Mouse (Mus musculus): ENCODE measurements around the gene Pnisr.

Pnisr gene

GRCm38 (mm10) chr4:21847481-21848286 lies at the start of gene Pnisr:
Pnisr (plus strand) TSS chr4:21847583.
- DNase-seq: peak; percentile 96

GRCm38 (mm10) chr4:21801013-21801412 lies 46.4 kb upstream of the Pnisr start:
- no peak for DNase-seq

- DNase-seq: no peak
Measured at GRCm38 (mm10) chr4:21801620-21802019, 45.8 kb upstream of the Pnisr start.

- no peak for DNase-seq
Measured at GRCm38 (mm10) chr4:21807204-21807603, 40.2 kb upstream of the Pnisr start.

GRCm38 (mm10) chr4:21810608-21811007 lies 36.8 kb upstream of the Pnisr start:
- DNase-seq: no peak

GRCm38 (mm10) chr4:21812635-21813034 lies 34.7 kb upstream of the Pnisr start:
- DNase-seq: no peak

- DNase-seq: peak; percentile 48
Measured at GRCm38 (mm10) chr4:21814029-21814428, 33.4 kb upstream of the Pnisr start.

- DNase-seq: no peak
Measured at GRCm38 (mm10) chr4:21826616-21827015, 20.8 kb upstream of the Pnisr start.

GRCm38 (mm10) chr4:21832844-21833243 lies 14.5 kb upstream of the Pnisr start:
- no peak for DNase-seq

GRCm38 (mm10) chr4:21848287-21848630 lies 876 bp downstream of the Pnisr start:
- peak; percentile 95 for DNase-seq

GRCm38 (mm10) chr4:21857481-21857880 lies 10.1 kb downstream of the Pnisr start:
- no peak for DNase-seq

- DNase-seq: no peak
Measured at GRCm38 (mm10) chr4:21865226-21865625, 17.8 kb downstream of the Pnisr start.

GRCm38 (mm10) chr4:21878776-21879175 lies 31.4 kb downstream of the Pnisr start:
- no peak for DNase-seq

- peak; percentile 85 for DNase-seq
Measured at GRCm38 (mm10) chr4:21879565-21880220, 32.3 kb downstream of the Pnisr start, which contains the start of gene Coq3. Coq3 (plus strand) TSS chr4:21879673.

GRCm38 (mm10) chr4:21882806-21883205 lies 35.4 kb downstream of the Pnisr start:
- DNase-seq: no peak

- DNase-seq: no peak
Measured at GRCm38 (mm10) chr4:21885831-21886230, 38.4 kb downstream of the Pnisr start.
